Mouse (Mus musculus) embryonic facial prominence, embryonic 12.5 days (tissue): ENCODE measurements around the gene Zfp866. TPM values are rescaled to one million over a fixed set of nuclear protein-coding genes. Genes with fewer than 3 reads are reported as not detected.
A peak's percentile ranks its signal among the peaks of the same experiment; 100 is the strongest.

Experiments
- ATAC-seq: fragments of 200-750 bp; cut with Nextera tagmentation; 2 replicates; pipeline ENCODE4 v1.8.0; 2017; ENCODE audit not compliant: insufficient number of reproducible peaks, insufficient read depth, low FRiP score, low TSS enrichment
- H3K27ac ChIP-seq: fragments of 300-500 bp; sonication (generic); 2 replicates; pipeline ENCODE4 v1.5.1; 2016; ENCODE audit warnings: mild to moderate bottlenecking
- H3K27me3 ChIP-seq: fragments of 300-500 bp; sonication (generic); 2 replicates; pipeline ENCODE4 v1.6.1; 2016; ENCODE audit warnings: mild to moderate bottlenecking, moderate library complexity
- H3K36me3 ChIP-seq: fragments of 300-500 bp; sonication (generic); 2 replicates; pipeline ENCODE4 v1.6.1; 2016; ENCODE audit warnings: mild to moderate bottlenecking
- H3K4me1 ChIP-seq: fragments of 300-500 bp; sonication (generic); 2 replicates; pipeline ENCODE4 v1.6.1; 2016
- H3K4me2 ChIP-seq: fragments of 300-500 bp; sonication (generic); replicated peaks from 2 replicates; pipeline ENCODE4 v1.6.1; 2016; ENCODE audit warnings: mild to moderate bottlenecking, moderate library complexity
- H3K4me3 ChIP-seq: fragments of 300-500 bp; sonication (generic); 2 replicates; pipeline ENCODE4 v1.5.1; 2016; ENCODE audit warnings: mild to moderate bottlenecking
- H3K9ac ChIP-seq: fragments of 300-500 bp; sonication (generic); 2 replicates; pipeline ENCODE4 v1.6.1; 2016; ENCODE audit warnings: mild to moderate bottlenecking, moderate library complexity
- H3K9me3 ChIP-seq: fragments of 300-500 bp; sonication (generic); 2 replicates; pipeline ENCODE4 v1.6.1; 2016; ENCODE audit warnings: mild to moderate bottlenecking, moderate library complexity
- WGBS: fragments of 180-500 bp; shearing (Covaris S2); methylation state at CpG from one replicate; pipeline ENCODE4 v1.1.7; 2016; 5-methylcytosine and 5-hydroxymethylcytosine counted together
- polyA plus RNA-seq: library from polyadenylated mRNA; unstranded; fragments of >200 nt; fragmentation: Nextera tagmentation; extraction: Ambion mirVana; gene quantifications from 2 replicates; pipeline ENCODE4 v1.2.1, GENCODE M21; 2016

Gene Zfp866
- polyA plus RNA-seq, 1 experiment from 2014 or later: 38.9 TPM

GRCm38 (mm10) chr8:69794901-69795300 lies 3.9 kb upstream of the Zfp866 start:
- no peak overlapping the region for H3K27ac ChIP-seq
- H3K27me3 ChIP-seq: no peaks in the 10 kb centered on the region
- H3K4me3 ChIP-seq: no peak overlapping the region
- H3K36me3 ChIP-seq: peaks cover 63% of the 10 kb centered on the region
- no peaks in the 10 kb centered on the region for H3K9me3 ChIP-seq
- ATAC-seq: no peak
- WGBS: 94% methylated on average over 6 of the region's 6 CpGs
- H3K4me1 ChIP-seq: peaks cover 11% of the 10 kb centered on the region
- no peak overlapping the region for H3K4me2 ChIP-seq
- no peak overlapping the region for H3K9ac ChIP-seq

GRCm38 (mm10) chr8:69794096-69794495 lies 3.1 kb upstream of the Zfp866 start:
- no peak for ATAC-seq

DNA sequence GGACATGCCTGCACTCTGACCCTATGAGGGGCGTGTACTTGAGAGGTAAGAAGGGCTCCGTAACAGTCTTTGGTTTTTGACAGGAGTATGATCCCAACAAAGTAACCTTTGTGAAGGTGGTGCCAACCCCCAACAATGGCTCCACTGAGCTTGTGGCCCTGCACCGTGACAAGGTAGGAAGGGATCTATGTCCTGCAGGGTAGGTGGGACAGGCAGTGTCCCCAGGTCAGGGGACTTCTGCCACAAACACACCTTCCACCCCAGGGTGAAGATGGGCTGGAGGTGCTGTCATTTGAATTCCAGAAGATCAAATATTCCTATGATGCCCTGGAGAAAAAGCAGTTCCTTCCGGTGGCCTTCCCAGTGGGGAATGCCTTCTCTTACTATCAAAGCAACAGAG lies 2.7 kb upstream of the Zfp866 start:
- Histone ChIP-seq H3K4me3 (no peak overlapping the region), H3K27me3 (no peaks in the 10 kb centered on the region), H3K4me2 (no peak overlapping the region), H3K27ac (no peak overlapping the region), H3K36me3 (peaks cover 50% of the 10 kb centered on the region), H3K9me3 (no peaks in the 10 kb centered on the region), H3K4me1 (peaks cover 11% of the 10 kb centered on the region), H3K9ac (no peak overlapping the region)
- WGBS: 91% methylated on average over 4 of the region's 4 CpGs
- no peak for ATAC-seq

More at GRCm38 (mm10) chr8:69794096-69794495, 3.1 kb upstream of the Zfp866 start:
- H3K9ac ChIP-seq: no peak overlapping the region
- peaks cover 55% of the 10 kb centered on the region for H3K36me3 ChIP-seq
- no peak overlapping the region for H3K4me3 ChIP-seq
- 95% methylated on average over 3 of the region's 3 CpGs for WGBS
- no peak overlapping the region for H3K4me2 ChIP-seq
- H3K4me1 ChIP-seq: peaks cover 11% of the 10 kb centered on the region
- H3K27me3 ChIP-seq: no peaks in the 10 kb centered on the region
- no peak overlapping the region for H3K27ac ChIP-seq
- no peaks in the 10 kb centered on the region for H3K9me3 ChIP-seq

DNA sequence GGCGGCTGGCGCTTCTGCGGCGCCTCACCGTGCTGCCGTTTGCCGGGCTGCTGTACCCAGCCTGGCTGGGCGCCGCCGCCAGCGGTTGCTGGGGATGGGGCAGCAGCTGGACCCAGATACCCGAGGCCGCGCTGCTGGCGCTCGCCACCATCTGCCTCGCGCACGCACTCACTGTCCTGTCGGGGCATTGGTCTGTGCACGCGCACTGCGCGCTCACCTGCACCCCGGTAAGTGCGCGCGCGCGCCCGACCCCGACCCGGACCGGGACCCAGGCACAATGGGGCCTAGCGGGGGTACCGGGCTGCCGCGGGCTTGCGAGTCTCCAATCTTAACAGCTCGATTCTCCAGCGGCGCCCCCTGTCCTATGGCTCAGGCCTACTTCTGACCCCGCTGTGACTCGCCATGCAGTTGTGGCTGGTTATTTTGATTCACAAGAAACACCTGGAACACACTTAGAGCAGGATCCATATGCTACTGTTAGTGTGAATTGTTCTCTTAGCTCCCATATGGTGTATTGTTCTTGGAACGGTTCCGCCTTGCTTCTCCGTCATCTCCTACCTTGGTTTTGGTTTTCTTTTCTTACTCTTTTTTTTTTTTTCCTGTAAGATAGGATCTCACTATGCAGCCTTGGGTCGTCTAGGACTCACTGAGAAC lies 564 bp upstream of the Zfp866 start:
- H3K4me3 ChIP-seq: peak overlapping the region; percentile 99
- H3K27ac ChIP-seq: peak overlapping the region; percentile 63
- no peaks in the 10 kb centered on the region for H3K27me3 ChIP-seq
- H3K4me2 ChIP-seq: peak overlapping the region; percentile 51
- H3K9ac ChIP-seq: peak overlapping the region; percentile 89
- ATAC-seq: peak; percentile 68
- peaks cover 29% of the 10 kb centered on the region for H3K36me3 ChIP-seq
- WGBS: under 1% methylated on average over 48 of the region's 48 CpGs
- peaks cover 11% of the 10 kb centered on the region for H3K4me1 ChIP-seq
- no peaks in the 10 kb centered on the region for H3K9me3 ChIP-seq

GRCm38 (mm10) chr8:69790364-69790763 lies 614 bp downstream of the Zfp866 start:
- Histone ChIP-seq H3K4me3 (peak overlapping the region; percentile 99), H3K9ac (peak overlapping the region; percentile 89), H3K36me3 (peaks cover 17% of the 10 kb centered on the region; the same call in 1 of the 2 replicates), H3K27me3 (no peaks in the 10 kb centered on the region), H3K4me1 (peaks cover 11% of the 10 kb centered on the region), H3K4me2 (peak overlapping the region; percentile 51), H3K9me3 (no peaks in the 10 kb centered on the region), H3K27ac (peak overlapping the region; percentile 63)
- ATAC-seq: no peak
- WGBS: 27% methylated on average over 11 of the region's 11 CpGs

DNA sequence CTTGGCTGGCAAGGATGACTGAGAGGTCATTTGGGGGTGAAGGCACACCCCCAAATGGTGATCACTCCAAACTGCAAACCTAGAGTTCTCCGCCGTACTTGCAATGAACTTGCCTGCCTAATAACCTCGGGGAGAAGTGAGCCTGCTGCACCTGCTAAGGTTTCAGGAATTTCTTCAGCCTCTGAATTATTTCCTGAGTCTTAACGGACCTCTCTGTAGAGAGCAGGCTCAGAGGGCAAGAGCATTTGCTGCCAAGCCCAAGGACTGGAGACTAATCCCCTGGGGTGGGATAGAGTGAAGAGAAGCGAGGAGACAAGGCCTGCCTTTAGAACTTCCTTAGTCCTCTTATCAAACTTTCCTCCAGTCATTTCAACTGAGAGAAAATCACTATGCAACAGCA lies 1.2 kb downstream of the Zfp866 start:
- H3K4me3 ChIP-seq: no peak overlapping the region
- H3K4me2 ChIP-seq: peak overlapping the region; percentile 51; the same call in 1 of the 2 replicates

GRCm38 (mm10) chr8:69789105-69789504 lies 1.9 kb downstream of the Zfp866 start:
- Histone ChIP-seq H3K4me2 (no peak overlapping the region), H3K9me3 (no peaks in the 10 kb centered on the region), H3K36me3 (peaks cover 5% of the 10 kb centered on the region; the same call in 1 of the 2 replicates), H3K4me1 (peaks cover 11% of the 10 kb centered on the region), H3K27ac (no peak overlapping the region), H3K27me3 (no peaks in the 10 kb centered on the region), H3K9ac (no peak overlapping the region), H3K4me3 (no peak overlapping the region)
- ATAC-seq: no peak
- 87% methylated on average over 5 of the region's 5 CpGs for WGBS

More for the DNA sequence above, 1.2 kb downstream of the Zfp866 start:
- no peaks in the 10 kb centered on the region for H3K27me3 ChIP-seq
- 66% methylated on average over 5 of the region's 5 CpGs for WGBS
- H3K27ac ChIP-seq: no peak overlapping the region
- H3K9me3 ChIP-seq: no peaks in the 10 kb centered on the region
- H3K9ac ChIP-seq: no peak overlapping the region
- peaks cover 11% of the 10 kb centered on the region; the same call in 1 of the 2 replicates for H3K36me3 ChIP-seq
- peaks cover 11% of the 10 kb centered on the region for H3K4me1 ChIP-seq
- ATAC-seq: no peak

- WGBS: 69% methylated on average over 8 of the region's 12 CpGs
- ATAC-seq: no peak
Observed at GRCm38 (mm10) chr8:69777111-69777510, 13.9 kb downstream of the Zfp866 start.

GRCm38 (mm10) chr8:69775149-69775534 lies 15.8 kb downstream of the Zfp866 start:
- peak overlapping the region; percentile 99; the same call in 1 of the 2 replicates for H3K27ac ChIP-seq

More at GRCm38 (mm10) chr8:69777111-69777510, 13.9 kb downstream of the Zfp866 start:
- Histone ChIP-seq H3K4me1 (peaks cover 12% of the 10 kb centered on the region), H3K36me3 (no peaks in the 10 kb centered on the region), H3K9ac (no peak overlapping the region), H3K9me3 (no peaks in the 10 kb centered on the region), H3K4me3 (no peak overlapping the region), H3K27ac (no peak overlapping the region), H3K27me3 (no peaks in the 10 kb centered on the region), H3K4me2 (no peak overlapping the region)

DNA sequence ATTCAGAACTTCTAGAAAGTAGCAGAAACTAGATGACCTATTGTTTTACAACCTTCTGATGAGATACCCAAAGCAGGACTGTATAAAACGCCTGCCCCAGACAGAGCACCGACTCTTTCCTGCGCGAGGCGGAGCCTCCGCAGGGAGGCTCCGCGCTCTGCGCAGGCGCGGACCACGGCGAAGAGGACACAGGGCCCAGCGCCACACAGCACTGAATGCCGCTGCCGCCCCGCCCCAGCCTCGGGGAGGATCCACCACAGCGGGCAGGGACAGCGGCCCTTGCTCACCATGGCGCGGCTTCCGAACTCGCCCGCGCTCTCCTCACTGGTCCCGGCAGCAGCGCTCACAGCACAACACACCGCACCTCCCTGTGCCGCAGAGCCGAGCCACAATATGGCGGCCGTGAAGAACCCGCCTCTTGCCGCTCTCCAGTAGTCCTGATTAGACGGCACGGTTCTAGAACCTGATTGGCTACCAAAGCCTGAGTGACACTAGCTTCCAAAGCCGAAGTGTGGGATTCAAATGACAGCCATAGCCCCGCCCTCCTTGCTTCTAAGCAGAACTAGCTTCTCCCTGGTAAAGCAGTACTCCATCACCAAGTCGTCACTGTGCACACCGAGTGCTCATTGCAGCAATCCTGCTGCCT lies 16.4 kb downstream of the Zfp866 start, which contains the start of gene Gm20422:
Gene Gm20422 (minus strand): TSS at position 384 of the 646 bp plus-strand sequence.
- no peaks in the 10 kb centered on the region for H3K27me3 ChIP-seq
- peak within 1 kb of the TSS; percentile 85 for H3K9ac ChIP-seq
- under 1% methylated on average over 40 of the region's 41 CpGs for WGBS
- H3K4me1 ChIP-seq: peaks cover 16% of the 10 kb centered on the region
- peak; percentile 97 for ATAC-seq
- H3K4me3 ChIP-seq: peak within 1 kb of the TSS; percentile 70
- peaks cover 5% of the 10 kb centered on the region; the same call in 1 of the 2 replicates for H3K36me3 ChIP-seq
- peak within 1 kb of the TSS; percentile 65 for H3K4me2 ChIP-seq
- H3K9me3 ChIP-seq: no peaks in the 10 kb centered on the region
- H3K27ac ChIP-seq: peak within 1 kb of the TSS; percentile 99

More at GRCm38 (mm10) chr8:69775149-69775534, 15.8 kb downstream of the Zfp866 start:
- Histone ChIP-seq H3K27me3 (no peaks in the 10 kb centered on the region), H3K4me2 (peak overlapping the region; percentile 65), H3K36me3 (peaks cover 4% of the 10 kb centered on the region; the same call in 1 of the 2 replicates), H3K4me3 (peak overlapping the region; percentile 70), H3K4me1 (peaks cover 16% of the 10 kb centered on the region), H3K9me3 (no peaks in the 10 kb centered on the region), H3K9ac (no peak overlapping the region)
- WGBS: 50% methylated on average over 2 of the region's 2 CpGs
- ATAC-seq: peak; percentile 5; the same call in 1 of the 2 replicates

DNA sequence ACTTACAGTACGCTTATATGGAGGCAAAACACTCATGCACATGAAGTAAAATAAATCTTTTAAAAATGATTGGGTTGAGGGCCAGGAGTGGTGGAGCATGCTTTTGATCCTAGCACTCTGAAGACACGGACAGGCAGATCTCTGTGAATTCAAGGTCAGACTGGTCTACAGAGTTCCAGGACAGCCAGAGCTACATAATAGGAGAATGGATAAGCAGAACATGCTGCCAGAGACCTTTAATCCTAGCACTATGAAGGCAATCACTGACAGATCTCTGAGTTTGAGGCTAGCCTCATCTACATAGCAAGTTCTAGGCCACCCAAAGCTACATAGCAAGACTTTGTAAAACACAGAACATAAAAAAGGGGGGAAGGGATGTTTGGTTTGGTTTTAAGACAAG lies 18.9 kb downstream of the Zfp866 start:
- ATAC-seq: no peak
- no peak overlapping the region for H3K9ac ChIP-seq
- 85% methylated on average over 2 of the region's 2 CpGs for WGBS
- H3K36me3 ChIP-seq: peaks cover 29% of the 10 kb centered on the region
- peaks cover 16% of the 10 kb centered on the region for H3K4me1 ChIP-seq
- H3K4me3 ChIP-seq: no peak overlapping the region
- no peak overlapping the region for H3K4me2 ChIP-seq
- no peaks in the 10 kb centered on the region for H3K9me3 ChIP-seq
- H3K27ac ChIP-seq: peak overlapping the region; percentile 4; the same call in 1 of the 2 replicates
- no peaks in the 10 kb centered on the region for H3K27me3 ChIP-seq
